Mouse (Mus musculus): Measurements from ENCODE around the gene Ciao2a. TPM values are rescaled to one million over a fixed set of nuclear protein-coding genes. Genes with fewer than 3 reads are reported as not detected.

The Ciao2a gene
- polyA plus RNA-seq, 1 experiment from 2014 or later = 176 TPM

GRCm38 (mm10) chr9:66120945-66121344 lies 5.5 kb upstream of the Ciao2a start:
- no peak for ATAC-seq (ENCODE audit: insufficient number of reproducible peaks, insufficient read depth, low FRiP score, low TSS enrichment, low read depth)
- Histone ChIP-seq H3K36me3 (peaks cover 4% of the 10 kb centered on the region; the same call in 1 of the 2 replicates), H3K4me2 (no peak overlapping the region), H3K4me3 (replicated peaks) (no peak overlapping the region), H3K27ac (no peak overlapping the region), H3K27me3 (no peaks in the 10 kb centered on the region), H3K4me1 (replicated peaks) (peaks cover 24% of the 10 kb centered on the region), H3K9me3 (no peaks in the 10 kb centered on the region), H3K9ac (replicated peaks) (no peak overlapping the region)
- 89% methylated on average over 3 of the region's 3 CpGs for WGBS

- no peak overlapping the region for H3K4me2 ChIP-seq
- no peaks in the 10 kb centered on the region for H3K27me3 ChIP-seq
- H3K9ac ChIP-seq (replicated peaks) = no peak overlapping the region
- H3K4me1 ChIP-seq (replicated peaks) = peaks cover 26% of the 10 kb centered on the region
- no peaks in the 10 kb centered on the region for H3K9me3 ChIP-seq
- no peak for ATAC-seq (ENCODE audit: insufficient number of reproducible peaks, insufficient read depth, low FRiP score, low TSS enrichment, low read depth)
- no peak overlapping the region for H3K4me3 ChIP-seq (replicated peaks)
- H3K36me3 ChIP-seq = peaks cover 4% of the 10 kb centered on the region; the same call in 1 of the 2 replicates
- no peak overlapping the region for H3K27ac ChIP-seq
Observed at GRCm38 (mm10) chr9:66121421-66121820, 5.0 kb upstream of the Ciao2a start.

- H3K9ac ChIP-seq (replicated peaks) = peak overlapping the region; percentile 88; the same call in 1 of the 2 replicates
- H3K27ac ChIP-seq = no peak overlapping the region
- no peak for ATAC-seq (ENCODE audit: insufficient number of reproducible peaks, insufficient read depth, low FRiP score, low TSS enrichment, low read depth)
- H3K27me3 ChIP-seq = no peaks in the 10 kb centered on the region
- H3K4me2 ChIP-seq = peak overlapping the region; percentile 60
- 4% methylated on average over 5 of the region's 5 CpGs for WGBS
- H3K36me3 ChIP-seq = no peaks in the 10 kb centered on the region; the same call in 1 of the 2 replicates
- no peaks in the 10 kb centered on the region for H3K9me3 ChIP-seq
- peak overlapping the region; percentile 78 for H3K4me3 ChIP-seq (replicated peaks)
- peaks cover 36% of the 10 kb centered on the region for H3K4me1 ChIP-seq (replicated peaks)
Observed at GRCm38 (mm10) chr9:66123648-66124047, 2.8 kb upstream of the Ciao2a start.

- no peaks in the 10 kb centered on the region; the same call in 1 of the 2 replicates for H3K36me3 ChIP-seq
- peak overlapping the region; percentile 88 for H3K9ac ChIP-seq (replicated peaks)
- H3K4me3 ChIP-seq (replicated peaks) = peak overlapping the region; percentile 78
- H3K9me3 ChIP-seq = no peaks in the 10 kb centered on the region
- peak overlapping the region; percentile 60 for H3K4me2 ChIP-seq
- peaks cover 36% of the 10 kb centered on the region for H3K4me1 ChIP-seq (replicated peaks)
- peak overlapping the region; percentile 88 for H3K27ac ChIP-seq
- no peak for ATAC-seq (ENCODE audit: insufficient number of reproducible peaks, insufficient read depth, low FRiP score, low TSS enrichment, low read depth)
- 0% methylated on average over 12 of the region's 12 CpGs for WGBS
- H3K27me3 ChIP-seq = no peaks in the 10 kb centered on the region
Observed at GRCm38 (mm10) chr9:66124111-66124531, 2.3 kb upstream of the Ciao2a start.

GRCm38 (mm10) chr9:66124681-66125542 lies 1.5 kb upstream of the Ciao2a start:
- ATAC-seq (ENCODE audit: insufficient number of reproducible peaks, insufficient read depth, low FRiP score, low TSS enrichment, low read depth) = peak; percentile 96
- peak overlapping the region; percentile 88 for H3K9ac ChIP-seq (replicated peaks)
- H3K9me3 ChIP-seq = no peaks in the 10 kb centered on the region
- H3K27me3 ChIP-seq = no peaks in the 10 kb centered on the region
- H3K27ac ChIP-seq = peak overlapping the region; percentile 88
- H3K4me3 ChIP-seq (replicated peaks) = peak overlapping the region; percentile 78
- H3K4me2 ChIP-seq = peak overlapping the region; percentile 60
- no peaks in the 10 kb centered on the region; the same call in 1 of the 2 replicates for H3K36me3 ChIP-seq
- 18% methylated on average over 33 of the region's 33 CpGs for WGBS
- peaks cover 36% of the 10 kb centered on the region for H3K4me1 ChIP-seq (replicated peaks)

- Histone ChIP-seq H3K36me3 (peaks cover 4% of the 10 kb centered on the region; the same call in 1 of the 2 replicates), H3K27ac (peak overlapping the region; percentile 42; the same call in 1 of the 2 replicates), H3K4me3 (replicated peaks) (peak overlapping the region; percentile 57), H3K4me2 (peak overlapping the region; percentile 60), H3K9ac (replicated peaks) (no peak overlapping the region; the same call in 1 of the 2 replicates), H3K9me3 (no peaks in the 10 kb centered on the region), H3K27me3 (no peaks in the 10 kb centered on the region), H3K4me1 (replicated peaks) (peaks cover 36% of the 10 kb centered on the region)
- ATAC-seq (ENCODE audit: insufficient number of reproducible peaks, insufficient read depth, low FRiP score, low TSS enrichment, low read depth) = no peak
- WGBS = 58% methylated on average over 12 of the region's 12 CpGs
Observed at GRCm38 (mm10) chr9:66125543-66126455, 612 bp upstream of the Ciao2a start.

- Histone ChIP-seq H3K9me3 (no peaks in the 10 kb centered on the region), H3K4me1 (replicated peaks) (peaks cover 36% of the 10 kb centered on the region), H3K27me3 (no peaks in the 10 kb centered on the region), H3K27ac (peak overlapping the region; percentile 84), H3K4me2 (peak overlapping the region; percentile 60), H3K36me3 (peaks cover 9% of the 10 kb centered on the region), H3K9ac (replicated peaks) (peak overlapping the region; percentile 64), H3K4me3 (replicated peaks) (peak overlapping the region; percentile 57)
- WGBS = 49% methylated on average over 6 of the region's 6 CpGs
- no peak; the same call in 1 of the 2 replicates for ATAC-seq (ENCODE audit: insufficient number of reproducible peaks, insufficient read depth, low FRiP score, low TSS enrichment, low read depth)
Observed at GRCm38 (mm10) chr9:66127193-66127546, 759 bp downstream of the Ciao2a start.

GRCm38 (mm10) chr9:66127884-66128283 lies 1.5 kb downstream of the Ciao2a start:
- Histone ChIP-seq H3K36me3 (peaks cover 16% of the 10 kb centered on the region), H3K9me3 (no peaks in the 10 kb centered on the region), H3K4me3 (replicated peaks) (peak overlapping the region; percentile 57; the same call in 1 of the 2 replicates), H3K4me2 (peak overlapping the region; percentile 60), H3K4me1 (replicated peaks) (peaks cover 36% of the 10 kb centered on the region), H3K27me3 (no peaks in the 10 kb centered on the region), H3K9ac (replicated peaks) (no peak overlapping the region), H3K27ac (no peak overlapping the region)
- WGBS = 96% methylated on average over 4 of the region's 4 CpGs
- no peak for ATAC-seq (ENCODE audit: insufficient number of reproducible peaks, insufficient read depth, low FRiP score, low TSS enrichment, low read depth)

GRCm38 (mm10) chr9:66131466-66131865 lies 5.1 kb downstream of the Ciao2a start:
- Histone ChIP-seq H3K27ac (no peak overlapping the region), H3K36me3 (peaks cover 51% of the 10 kb centered on the region), H3K4me1 (replicated peaks) (peaks cover 10% of the 10 kb centered on the region), H3K9me3 (no peaks in the 10 kb centered on the region), H3K9ac (replicated peaks) (no peak overlapping the region), H3K4me3 (replicated peaks) (no peak overlapping the region), H3K27me3 (no peaks in the 10 kb centered on the region), H3K4me2 (no peak overlapping the region)
- WGBS = 98% methylated on average over 2 of the region's 2 CpGs
- ATAC-seq (ENCODE audit: insufficient number of reproducible peaks, insufficient read depth, low FRiP score, low TSS enrichment, low read depth) = no peak

GRCm38 (mm10) chr9:66135967-66136366 lies 9.6 kb downstream of the Ciao2a start:
- H3K4me2 ChIP-seq = no peak overlapping the region
- H3K27ac ChIP-seq = no peak overlapping the region
- no peak for ATAC-seq (ENCODE audit: insufficient number of reproducible peaks, insufficient read depth, low FRiP score, low TSS enrichment, low read depth)
- no peaks in the 10 kb centered on the region for H3K27me3 ChIP-seq
- no peak overlapping the region for H3K4me3 ChIP-seq (replicated peaks)
- H3K9ac ChIP-seq (replicated peaks) = no peak overlapping the region
- H3K9me3 ChIP-seq = no peaks in the 10 kb centered on the region
- no peaks in the 10 kb centered on the region for H3K4me1 ChIP-seq (replicated peaks)
- H3K36me3 ChIP-seq = peaks cover 88% of the 10 kb centered on the region
- 64% methylated on average over 4 of the region's 4 CpGs for WGBS

- 93% methylated on average over 7 of the region's 7 CpGs for WGBS
- peaks cover 72% of the 10 kb centered on the region for H3K36me3 ChIP-seq
- no peak for ATAC-seq (ENCODE audit: insufficient number of reproducible peaks, insufficient read depth, low FRiP score, low TSS enrichment, low read depth)
- H3K4me2 ChIP-seq = no peak overlapping the region
- no peaks in the 10 kb centered on the region for H3K4me1 ChIP-seq (replicated peaks)
- no peak overlapping the region for H3K4me3 ChIP-seq (replicated peaks)
- H3K9ac ChIP-seq (replicated peaks) = no peak overlapping the region
- no peaks in the 10 kb centered on the region for H3K27me3 ChIP-seq
- no peaks in the 10 kb centered on the region for H3K9me3 ChIP-seq
- H3K27ac ChIP-seq = no peak overlapping the region
Observed at GRCm38 (mm10) chr9:66138193-66138592, 11.8 kb downstream of the Ciao2a start.
